Mouse (Mus musculus) bone marrow, adult 2 months (tissue): ENCODE data around the gene Fa2h.

Experiments
- CTCF ChIP-seq: fragments of 200-500 bp; IDR thresholded peaks from 2 replicates; pipeline ENCODE4 v1.5.1; 2011; ENCODE audit warnings: low read length, control low read depth; ENCODE audit not compliant: control insufficient read depth, insufficient read depth
- POLR2A ChIP-seq: fragments of 200-500 bp; IDR thresholded peaks from 2 replicates; pipeline ENCODE4 v1.6.1; 2011; ENCODE audit warnings: low read depth, mild to moderate bottlenecking, control low read depth, low read length, borderline replicate concordance; ENCODE audit not compliant: control insufficient read depth

DNA sequence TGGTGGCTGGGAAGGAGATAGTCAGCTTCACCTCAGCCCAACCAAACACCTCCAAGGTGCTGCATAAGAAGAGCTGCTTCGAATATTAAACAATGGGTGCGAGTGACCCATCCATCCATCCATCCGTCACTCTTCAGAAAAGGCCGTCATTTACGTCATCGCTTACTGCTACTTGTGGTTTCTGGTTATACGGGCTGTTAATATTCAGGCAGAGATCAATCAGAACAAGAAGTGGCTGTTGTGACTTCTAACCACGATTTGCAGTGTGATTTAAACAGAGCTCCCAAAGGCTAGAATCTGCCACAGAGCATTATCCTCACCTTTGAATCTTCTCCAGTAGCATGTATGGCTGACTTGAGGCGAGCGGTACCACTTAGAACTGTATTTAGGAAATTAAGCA lies 23.6 kb upstream of the Fa2h start:
- TF ChIP-seq CTCF (no peak), POLR2A (no peak)
